Mouse (Mus musculus): ENCODE results near the gene Best1. TPM values are rescaled to one million over a fixed set of nuclear protein-coding genes. Genes with fewer than 3 reads are reported as not detected.

Gene Best1
- polyA plus RNA-seq, 1 experiment, result 1.2 TPM

- DNase-seq (ENCODE audit: low read depth), result no peak
- TF ChIP-seq CTCF (IDR thresholded peaks at IDR 0.05; ENCODE audit: borderline replicate concordance, extremely low read depth, insufficient read depth, insufficient read length) (no peak), POLR2A (IDR thresholded peaks at IDR 0.05; ENCODE audit: borderline replicate concordance, extremely low read depth, insufficient read depth, insufficient read length, poor library complexity, severe bottlenecking) (no peak)
Observed at GRCm38 (mm10) chr19:9954811-9955202, 46.6 kb downstream of the Best1 start.

DNA sequence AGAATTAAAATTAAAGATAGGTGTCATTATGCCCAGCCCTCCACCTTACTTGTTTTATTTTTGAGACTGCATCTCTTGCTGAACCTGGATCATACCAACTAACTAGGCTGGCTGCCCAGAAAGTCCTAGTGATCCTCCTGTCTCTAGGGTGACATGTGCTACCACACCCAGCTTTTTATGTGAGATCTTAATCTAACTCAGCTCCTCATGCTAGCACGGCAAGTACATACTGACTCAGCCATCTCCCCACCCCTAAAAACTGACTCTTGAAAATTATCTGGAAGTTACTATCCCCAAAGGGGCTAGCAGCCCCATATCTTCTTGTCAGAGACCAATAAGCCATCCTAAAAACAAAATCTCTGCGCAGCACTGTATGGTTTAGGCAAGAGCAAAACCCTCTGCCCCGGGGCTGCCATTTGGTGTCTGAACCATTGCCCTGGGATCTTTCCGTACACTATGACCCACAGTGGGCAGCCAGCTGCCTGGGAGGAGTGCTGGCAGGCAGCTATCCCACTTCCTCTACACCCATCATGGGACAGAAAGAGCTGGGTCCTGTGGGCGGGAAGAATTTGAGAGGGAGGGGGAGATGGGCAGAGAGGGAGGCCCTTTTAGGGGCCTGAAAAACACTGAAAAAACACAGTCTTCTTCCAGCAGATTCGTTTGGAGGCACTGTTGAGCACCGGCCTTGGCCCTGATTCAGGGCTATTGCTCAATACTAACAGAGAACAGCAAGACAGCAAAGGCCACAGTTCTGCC lies 47.2 kb downstream of the Best1 start:
- peak; percentile 81 for DNase-seq (ENCODE audit: low read depth)
- TF ChIP-seq CTCF (IDR thresholded peaks at IDR 0.05; ENCODE audit: borderline replicate concordance, extremely low read depth, insufficient read depth, insufficient read length) (no peak), POLR2A (IDR thresholded peaks at IDR 0.05; ENCODE audit: borderline replicate concordance, extremely low read depth, insufficient read depth, insufficient read length, poor library complexity, severe bottlenecking) (no peak)

DNA sequence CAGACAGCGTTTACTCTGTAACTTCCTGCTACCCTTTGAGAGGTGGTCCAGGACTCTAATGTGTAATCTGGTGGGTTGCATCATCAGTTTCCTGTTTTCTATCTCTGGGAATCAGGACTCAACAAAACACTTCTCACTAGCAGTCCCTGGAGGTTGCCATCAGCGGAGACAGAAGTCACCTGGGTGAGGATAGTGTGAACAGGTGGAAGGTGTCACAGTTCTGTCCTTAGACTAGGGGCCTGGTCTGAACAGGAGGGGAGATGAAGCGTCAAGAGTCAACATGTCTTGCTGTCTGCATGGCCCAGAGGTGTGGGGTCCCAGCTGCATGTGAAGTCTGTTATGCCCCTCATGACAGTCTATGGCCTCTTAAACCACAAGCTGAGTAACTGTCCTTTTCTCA lies 48.5 kb downstream of the Best1 start:
- no peak for DNase-seq (ENCODE audit: low read depth)
- TF ChIP-seq POLR2A (IDR thresholded peaks at IDR 0.05; ENCODE audit: borderline replicate concordance, extremely low read depth, insufficient read depth, insufficient read length, poor library complexity, severe bottlenecking) (no peak), CTCF (IDR thresholded peaks at IDR 0.05; ENCODE audit: borderline replicate concordance, extremely low read depth, insufficient read depth, insufficient read length) (no peak)

GRCm38 (mm10) chr19:9952390-9952789 lies 49.0 kb downstream of the Best1 start:
- no peak for DNase-seq (ENCODE audit: low read depth)
- no peak for TF ChIP-seq CTCF (IDR thresholded peaks at IDR 0.05; ENCODE audit: borderline replicate concordance, extremely low read depth, insufficient read depth, insufficient read length)
- TF ChIP-seq POLR2A (IDR thresholded peaks at IDR 0.05; ENCODE audit: borderline replicate concordance, extremely low read depth, insufficient read depth, insufficient read length, poor library complexity, severe bottlenecking), result no peak

- DNase-seq (ENCODE audit: low read depth), result no peak
- TF ChIP-seq CTCF (IDR thresholded peaks at IDR 0.05; ENCODE audit: borderline replicate concordance, extremely low read depth, insufficient read depth, insufficient read length) (no peak), POLR2A (IDR thresholded peaks at IDR 0.05; ENCODE audit: borderline replicate concordance, extremely low read depth, insufficient read depth, insufficient read length, poor library complexity, severe bottlenecking) (no peak)
Observed at GRCm38 (mm10) chr19:9946986-9947385, 54.4 kb downstream of the Best1 start.

DNA sequence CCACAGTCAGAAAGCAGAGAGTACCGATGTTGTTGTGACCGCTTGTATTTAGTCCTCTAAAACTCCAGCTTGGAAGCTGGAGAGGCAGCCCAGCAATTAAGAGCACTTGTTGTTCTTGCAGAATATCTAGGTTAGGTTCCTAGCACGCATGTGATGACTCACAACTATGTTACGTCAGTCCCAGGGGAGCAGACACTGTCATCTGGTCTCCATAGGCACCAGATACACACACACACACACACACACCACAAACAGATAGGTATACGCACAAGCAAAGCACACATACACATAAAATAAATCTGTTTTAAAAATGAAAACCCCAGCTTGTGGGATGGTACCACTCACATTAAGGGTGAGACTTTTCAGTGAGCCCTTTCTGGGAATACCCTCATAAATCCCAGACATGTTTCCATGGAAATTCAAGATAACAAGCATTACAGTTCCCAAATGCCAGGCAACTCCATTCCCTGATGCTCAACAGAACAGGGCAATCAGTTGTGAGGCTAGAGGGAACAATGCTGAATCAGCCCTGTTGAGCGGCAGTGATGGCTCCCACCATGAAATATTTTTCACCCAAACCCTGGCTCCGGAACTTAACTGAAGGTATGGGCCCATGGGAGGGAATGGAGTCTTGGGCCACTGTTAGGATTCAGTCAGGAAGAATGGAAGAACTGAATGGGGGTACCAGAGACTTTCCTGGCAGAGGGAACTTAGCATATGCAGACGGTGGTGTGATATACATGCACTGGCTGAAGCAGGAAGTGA lies 55.5 kb downstream of the Best1 start:
- no peak for TF ChIP-seq CTCF (IDR thresholded peaks at IDR 0.05; ENCODE audit: borderline replicate concordance, extremely low read depth, insufficient read depth, insufficient read length)
- TF ChIP-seq POLR2A (IDR thresholded peaks at IDR 0.05; ENCODE audit: borderline replicate concordance, extremely low read depth, insufficient read depth, insufficient read length, poor library complexity, severe bottlenecking), result no peak
- no peak for DNase-seq (ENCODE audit: low read depth)

GRCm38 (mm10) chr19:9942539-9943533 lies 58.6 kb downstream of the Best1 start:
- no peak for TF ChIP-seq CTCF (IDR thresholded peaks at IDR 0.05; ENCODE audit: borderline replicate concordance, extremely low read depth, insufficient read depth, insufficient read length)
- TF ChIP-seq POLR2A (IDR thresholded peaks at IDR 0.05; ENCODE audit: borderline replicate concordance, extremely low read depth, insufficient read depth, insufficient read length, poor library complexity, severe bottlenecking), result no peak

DNA sequence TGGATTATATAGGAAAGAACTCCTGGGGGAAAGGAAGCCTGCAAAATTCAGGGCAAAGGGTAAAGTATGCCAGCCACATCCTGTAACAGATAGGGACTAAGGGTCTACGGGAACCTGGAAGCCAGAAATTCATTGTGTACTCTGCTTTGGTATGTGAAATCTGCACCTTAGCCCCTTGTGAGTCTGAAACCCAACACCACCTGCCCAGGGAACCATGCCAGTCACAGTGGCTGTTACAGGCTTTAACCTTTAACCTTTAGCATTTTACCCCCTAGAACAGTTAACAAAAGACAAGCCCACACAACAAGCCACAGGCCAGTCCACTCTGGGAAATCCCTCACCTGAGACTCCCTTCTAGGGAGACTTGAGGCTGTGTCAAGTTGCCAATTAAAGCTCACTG lies 59.6 kb downstream of the Best1 start:
- TF ChIP-seq CTCF (IDR thresholded peaks at IDR 0.05; ENCODE audit: borderline replicate concordance, extremely low read depth, insufficient read depth, insufficient read length) (no peak), POLR2A (IDR thresholded peaks at IDR 0.05; ENCODE audit: borderline replicate concordance, extremely low read depth, insufficient read depth, insufficient read length, poor library complexity, severe bottlenecking) (no peak)
- no peak for DNase-seq (ENCODE audit: low read depth)

More at GRCm38 (mm10) chr19:9942539-9943533, 58.6 kb downstream of the Best1 start:
- no peak for DNase-seq (ENCODE audit: low read depth)

- DNase-seq (ENCODE audit: low read depth), result no peak
- no peak for TF ChIP-seq CTCF (IDR thresholded peaks at IDR 0.05; ENCODE audit: borderline replicate concordance, extremely low read depth, insufficient read depth, insufficient read length)
- TF ChIP-seq POLR2A (IDR thresholded peaks at IDR 0.05; ENCODE audit: borderline replicate concordance, extremely low read depth, insufficient read depth, insufficient read length, poor library complexity, severe bottlenecking), result no peak
Observed at GRCm38 (mm10) chr19:9940903-9941302, 60.5 kb downstream of the Best1 start.

GRCm38 (mm10) chr19:9939841-9940240 lies 61.6 kb downstream of the Best1 start:
- no peak for DNase-seq (ENCODE audit: low read depth)
- TF ChIP-seq CTCF (IDR thresholded peaks at IDR 0.05; ENCODE audit: borderline replicate concordance, extremely low read depth, insufficient read depth, insufficient read length), result no peak
- no peak for TF ChIP-seq POLR2A (IDR thresholded peaks at IDR 0.05; ENCODE audit: borderline replicate concordance, extremely low read depth, insufficient read depth, insufficient read length, poor library complexity, severe bottlenecking)
